Mouse (Mus musculus) gastrocnemius, adult 2 months (tissue): ENCODE measurements around the gene Gng10. TPM values are rescaled to one million over a fixed set of nuclear protein-coding genes. Genes with fewer than 3 reads are reported as not detected.

Experiments
- DNase-seq: peaks from one replicate; pipeline ENCODE4 v3.0.0; 2022
- H3K27ac ChIP-seq: fragments of 200-600 bp; 2 replicates; pipeline ENCODE4 v1.8.1; 2022; ENCODE audit warnings: mild to moderate bottlenecking
- H3K4me3 ChIP-seq: fragments of 200-600 bp; 2 replicates; pipeline ENCODE4 v1.8.1; 2022; ENCODE audit warnings: mild to moderate bottlenecking, moderate library complexity
- CTCF ChIP-seq: fragments of 200-600 bp; IDR thresholded peaks from 2 replicates; pipeline ENCODE4 v1.8.1; 2022; ENCODE audit warnings: antibody characterized with exemption, mild to moderate bottlenecking, moderate library complexity
- intact Hi-C: fragments of 180-260 bp; cut with DNase I; formaldehyde crosslinking; loops from one replicate; pipeline ENCODE4 v1.15.1; 2025
- long read RNA-seq, 2 experiments: library from polyadenylated mRNA; stranded (forward); transcript quantifications; one replicate each; pipeline ENCODE4 v2.0.0; 2021
- total RNA-seq, 2 experiments: library from RNA; stranded (reverse); gene quantifications; 2 replicates each; pipeline ENCODE4 v1.2.3; 2021

The Gng10 gene
- total RNA-seq, result 1 to 10 TPM; 5.2 to 6.7 TPM
- long read RNA-seq, experiment 1, transcript Gng10-201 (3 exons, 1,192 nt), result major isoform, 7 of 7 reads
- long read RNA-seq, experiment 1, partial matches to known transcripts, result 0 of 7 reads
- long read RNA-seq, experiment 1, other reads (novel, unspliced or antisense), result 0 of 7 reads
- long read RNA-seq, experiment 2, transcript Gng10-201 (3 exons, 1,192 nt), result major isoform, 5 of 6 reads
- long read RNA-seq, experiment 2, partial matches to known transcripts, result 1 of 6 reads
- long read RNA-seq, experiment 2, other reads (novel, unspliced or antisense), result 0 of 6 reads

- intact Hi-C loops, result loop anchor here (1.0 to 5.0 kb wide), 2 partner anchors 33 to 50 kb away; partner anchors contain the start of gene Gm20503
- Histone ChIP-seq H3K27ac (peak within 1 kb of the TSS; percentile 84), H3K4me3 (peak within 1 kb of the TSS; percentile 87)
- DNase-seq, result peak; percentile 80
- TF ChIP-seq CTCF, result peak; percentile 39
Observed at GRCm38 (mm10) chr4:59034918-59035785, at the start of gene Gng10. TSS of gene Gng10 (plus strand) at chr4:59035088.

GRCm38 (mm10) chr4:58985157-58985648 lies 49.7 kb upstream of the Gng10 start:
- DNase-seq, result peak; percentile 75
- intact Hi-C loops, result loop anchor here (1.0 to 5.0 kb wide), 2 partner anchors 50 to 73 kb away; partner anchors contain the start of genes Ecpas and Gng10
- peak overlapping the region; percentile 31; the same call in 1 of the 2 replicates for H3K4me3 ChIP-seq
- peak; percentile 94 for TF ChIP-seq CTCF
- H3K27ac ChIP-seq, result no peak overlapping the region

- peak; percentile 89 for DNase-seq
- Histone ChIP-seq H3K4me3 (peak within 1 kb of the TSS; percentile 86), H3K27ac (peak within 1 kb of the TSS; percentile 72)
- no peak for TF ChIP-seq CTCF
- intact Hi-C loops, result loop anchor here (1.0 to 5.0 kb wide), 2 partner anchors 14 to 74 kb away; partner anchors contain the start of gene Ecpas
Observed at GRCm38 (mm10) chr4:58986540-58987190, 48.2 kb upstream of the Gng10 start, which contains the start of gene Ptgr1. TSS of gene Ptgr1 (minus strand) at chr4:58987119.

- intact Hi-C loops, result loop anchor here (5.0 kb wide), 1 partner anchor 77 kb away; the partner anchor contains the start of gene Ecpas
- DNase-seq, result no peak
- H3K4me3 ChIP-seq, result no peak overlapping the region
- H3K27ac ChIP-seq, result no peak overlapping the region
- TF ChIP-seq CTCF, result no peak
Observed at GRCm38 (mm10) chr4:58989303-58989898, 45.5 kb upstream of the Gng10 start.

- TF ChIP-seq CTCF, result no peak
- H3K4me3 ChIP-seq, result no peak overlapping the region
- intact Hi-C loops, result no loop called here
- DNase-seq, result no peak
- H3K27ac ChIP-seq, result no peak overlapping the region
Observed at GRCm38 (mm10) chr4:58990609-58991434, 44.1 kb upstream of the Gng10 start.

GRCm38 (mm10) chr4:58992195-58992594 lies 42.7 kb upstream of the Gng10 start:
- H3K27ac ChIP-seq, result no peak overlapping the region
- H3K4me3 ChIP-seq, result no peak overlapping the region
- no peak for DNase-seq
- intact Hi-C loops, result no loop called here
- TF ChIP-seq CTCF, result no peak

- TF ChIP-seq CTCF, result no peak
- Histone ChIP-seq H3K27ac (no peak within 1 kb of the TSS), H3K4me3 (no peak within 1 kb of the TSS)
- DNase-seq, result no peak
- intact Hi-C loops, result no loop called here
Observed at GRCm38 (mm10) chr4:58994762-58995161, 40.1 kb upstream of the Gng10 start, which contains the start of gene Dnajc25. TSS of gene Dnajc25 (plus strand) at chr4:58995062.

GRCm38 (mm10) chr4:58995251-58995693 lies 39.6 kb upstream of the Gng10 start:
- no peak overlapping the region for H3K4me3 ChIP-seq
- intact Hi-C loops, result no loop called here
- DNase-seq, result no peak
- no peak for TF ChIP-seq CTCF
- H3K27ac ChIP-seq, result no peak overlapping the region

- TF ChIP-seq CTCF, result no peak
- no peak overlapping the region for H3K4me3 ChIP-seq
- no peak for DNase-seq
- no peak overlapping the region for H3K27ac ChIP-seq
- intact Hi-C loops, result no loop called here
Observed at GRCm38 (mm10) chr4:58997081-58997480, 37.8 kb upstream of the Gng10 start.

- TF ChIP-seq CTCF, result no peak
- Histone ChIP-seq H3K27ac (no peak overlapping the region), H3K4me3 (no peak overlapping the region)
- intact Hi-C loops, result no loop called here
- DNase-seq, result no peak
Observed at GRCm38 (mm10) chr4:58998688-58999087, 36.2 kb upstream of the Gng10 start.

- peak; percentile 73 for DNase-seq
- TF ChIP-seq CTCF, result no peak; the same call in 1 of the 2 replicates
- Histone ChIP-seq H3K27ac (no peak overlapping the region), H3K4me3 (no peak overlapping the region)
- intact Hi-C loops, result loop anchor here (1.0 to 5.0 kb wide), 2 partner anchors 13 to 38 kb away; partner anchors contain the start of gene Gng10
Observed at GRCm38 (mm10) chr4:58999686-59000085, 35.2 kb upstream of the Gng10 start.
